Mouse (Mus musculus): Measurements from ENCODE around the gene Zfp90.

Gene Zfp90

GRCm38 (mm10) chr8:106433667-106434066, 18.5 kb downstream of the Zfp90 start:
- no peak for DNase-seq

- DNase-seq: no peak
These were observed 22.7 kb downstream of the Zfp90 start for GRCm38 (mm10) chr8:106437781-106438180.

GRCm38 (mm10) chr8:106440146-106440545, 25.0 kb downstream of the Zfp90 start:
- no peak for DNase-seq

- no peak for DNase-seq
These were observed 27.6 kb downstream of the Zfp90 start for GRCm38 (mm10) chr8:106442740-106443139.

- no peak for DNase-seq
These were observed 36.4 kb downstream of the Zfp90 start for GRCm38 (mm10) chr8:106451301-106452085.

- DNase-seq: no peak
These were observed 37.8 kb downstream of the Zfp90 start for GRCm38 (mm10) chr8:106452701-106453481.

GRCm38 (mm10) chr8:106454036-106454435, 38.9 kb downstream of the Zfp90 start:
- DNase-seq: no peak

- DNase-seq: no peak
These were observed 47.0 kb downstream of the Zfp90 start for GRCm38 (mm10) chr8:106462131-106462530.

GRCm38 (mm10) chr8:106463795-106464194, 48.7 kb downstream of the Zfp90 start:
- DNase-seq: no peak

- no peak for DNase-seq
These were observed 54.4 kb downstream of the Zfp90 start for GRCm38 (mm10) chr8:106469485-106469884.

- no peak for DNase-seq
These were observed 58.9 kb downstream of the Zfp90 start for GRCm38 (mm10) chr8:106474001-106474400.
